Mouse (Mus musculus): Measurements from ENCODE around the gene Trub2.

The Trub2 gene

DNA sequence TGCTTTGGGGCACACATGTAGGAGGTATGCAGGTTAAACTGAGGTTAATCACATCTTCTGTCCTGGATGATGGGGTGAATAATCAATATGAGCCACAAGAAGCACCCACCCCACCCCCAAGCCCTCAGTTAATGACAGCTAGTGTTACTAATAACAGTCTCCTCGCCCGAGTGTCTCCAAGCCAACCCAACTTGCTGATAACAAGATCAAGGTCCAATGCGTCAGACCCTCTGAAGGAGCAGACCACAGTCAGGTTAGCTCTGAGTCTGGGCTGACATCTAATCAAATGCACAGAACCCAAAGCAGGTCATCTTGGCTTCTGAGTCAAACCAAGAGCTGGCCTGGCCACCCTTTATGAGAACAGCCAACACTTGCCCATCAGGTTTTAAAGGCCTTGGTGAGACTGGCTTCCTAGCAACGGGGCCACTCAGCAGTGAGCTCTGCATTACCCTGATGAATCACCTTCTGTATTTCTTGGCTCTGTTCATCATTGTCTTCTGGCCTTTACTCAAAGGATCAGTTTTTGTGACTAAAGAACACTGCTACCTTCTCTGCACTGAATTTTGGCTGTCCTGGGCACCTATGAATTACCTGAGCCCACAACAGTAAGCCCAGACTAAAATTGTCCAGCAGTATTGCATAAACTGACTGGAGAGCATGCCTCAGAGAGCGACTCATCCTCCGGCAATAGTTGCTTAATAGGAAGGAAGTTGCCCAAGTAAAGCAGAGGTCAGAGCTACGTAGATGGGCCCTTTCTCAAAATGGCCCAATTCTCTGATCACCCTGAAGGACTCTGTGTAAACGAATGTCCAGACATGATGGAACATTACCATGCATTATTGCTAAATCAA is 16.5 kb downstream of the Trub2 start:
- DNase-seq, result no peak

DNA sequence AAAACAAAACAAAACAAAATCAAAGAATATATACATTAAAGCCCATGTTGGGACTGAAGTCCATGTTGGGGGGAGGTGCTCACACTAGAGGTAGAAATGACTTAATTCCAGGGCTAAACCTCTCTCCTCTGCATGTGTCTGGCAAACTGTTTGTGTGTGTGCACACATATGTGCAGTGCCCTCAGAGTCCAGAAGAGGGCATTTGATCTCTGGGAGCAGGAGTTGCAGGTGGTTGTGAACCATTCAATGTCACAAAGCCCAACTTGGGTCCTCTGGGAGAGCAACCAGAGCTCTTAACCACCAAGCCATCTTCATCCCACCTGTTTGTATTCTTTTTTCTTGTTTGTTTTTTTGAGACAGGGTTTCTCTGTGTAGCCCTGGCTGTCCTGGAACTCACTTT is 18.1 kb downstream of the Trub2 start:
- no peak for DNase-seq

DNA sequence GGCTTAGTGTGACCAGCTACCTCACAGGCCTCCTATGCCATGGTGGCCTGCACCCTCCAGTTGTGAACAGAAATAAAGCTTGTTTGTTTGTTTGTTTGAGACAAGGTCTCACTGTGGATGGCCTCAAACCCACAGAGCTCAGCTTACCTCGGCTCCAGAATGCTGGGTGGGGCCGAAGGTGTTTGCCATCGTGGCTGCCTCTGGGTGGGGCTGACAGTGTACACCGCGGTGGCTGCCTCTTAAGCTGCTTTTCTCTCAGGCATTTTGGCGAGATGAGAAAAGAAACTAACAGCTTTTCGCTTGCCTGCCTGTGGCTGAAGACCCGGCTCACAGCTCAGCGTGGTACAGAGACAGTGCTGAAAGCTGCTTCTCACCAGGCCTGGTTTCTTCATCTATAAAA is 19.4 kb downstream of the Trub2 start:
- DNase-seq, result no peak

GRCm38 (mm10) chr2:29767976-29768709 is 20.2 kb downstream of the Trub2 start:
- no peak for DNase-seq

DNA sequence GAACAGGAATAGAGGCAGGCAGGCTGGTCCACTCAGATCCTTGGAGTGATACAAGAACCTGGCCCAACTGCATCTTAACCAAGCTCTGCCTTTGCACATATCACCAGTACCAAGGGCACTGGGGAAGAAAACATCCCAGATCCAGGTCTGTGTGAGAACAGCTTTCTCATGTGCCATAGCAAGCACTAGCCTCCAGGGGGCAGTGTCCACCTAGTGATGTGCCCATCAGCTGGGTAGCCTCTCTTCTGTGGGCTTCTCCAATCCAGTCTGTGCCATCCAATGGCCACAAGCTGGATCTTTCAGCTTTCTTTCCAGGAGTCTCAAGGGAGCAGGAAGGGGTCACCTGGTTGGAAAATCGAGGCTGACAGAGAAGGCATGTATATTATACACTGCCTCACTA is 23.5 kb downstream of the Trub2 start:
- peak; percentile 78 for DNase-seq

- DNase-seq, result no peak
Observed at GRCm38 (mm10) chr2:29755693-29756092, 32.6 kb downstream of the Trub2 start.

DNA sequence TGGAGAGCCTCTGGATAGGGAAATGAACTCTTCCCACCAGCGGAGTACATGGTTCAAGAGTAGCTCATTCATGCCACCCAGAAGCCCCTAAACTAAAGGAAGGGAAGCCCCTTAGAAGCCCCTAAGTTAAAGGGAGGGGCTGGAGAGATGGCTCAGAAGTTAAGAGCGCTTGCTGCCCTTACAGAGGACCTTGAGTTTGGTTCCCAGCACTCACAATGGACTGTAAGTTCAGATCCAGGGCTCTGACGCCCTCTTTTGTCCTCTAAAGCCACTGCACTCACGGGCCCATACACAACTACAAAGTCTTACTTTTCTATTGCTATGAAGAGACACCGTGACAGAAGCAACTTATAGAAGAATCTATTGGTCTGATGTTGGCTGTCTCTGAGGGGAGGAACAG is 35.9 kb downstream of the Trub2 start:
- no peak for DNase-seq

GRCm38 (mm10) chr2:29751497-29751896 is 36.8 kb downstream of the Trub2 start, which contains the start of gene Gm13420:
Gene Gm13420 (minus strand): TSS chr2:29751685.
- no peak for DNase-seq

DNA sequence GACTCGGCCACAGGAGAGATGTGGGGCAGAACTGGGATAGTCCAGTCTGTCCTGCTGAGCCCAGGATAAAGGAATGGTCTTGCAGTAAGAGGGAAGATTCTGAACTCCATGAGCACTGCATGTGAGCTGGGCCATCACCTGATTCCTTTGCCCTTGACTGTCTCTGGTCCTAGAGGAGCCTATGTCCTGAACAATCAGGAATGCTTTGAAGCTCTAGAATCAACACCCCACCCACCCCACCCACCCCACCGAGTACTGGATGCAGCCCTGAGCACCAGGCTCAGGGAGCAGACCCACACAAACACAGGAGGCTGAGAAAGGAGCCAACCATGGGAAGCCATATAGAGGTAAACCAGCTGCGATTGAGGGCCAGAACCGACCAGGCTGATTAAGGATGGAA is 39.8 kb downstream of the Trub2 start:
- DNase-seq, result no peak

DNA sequence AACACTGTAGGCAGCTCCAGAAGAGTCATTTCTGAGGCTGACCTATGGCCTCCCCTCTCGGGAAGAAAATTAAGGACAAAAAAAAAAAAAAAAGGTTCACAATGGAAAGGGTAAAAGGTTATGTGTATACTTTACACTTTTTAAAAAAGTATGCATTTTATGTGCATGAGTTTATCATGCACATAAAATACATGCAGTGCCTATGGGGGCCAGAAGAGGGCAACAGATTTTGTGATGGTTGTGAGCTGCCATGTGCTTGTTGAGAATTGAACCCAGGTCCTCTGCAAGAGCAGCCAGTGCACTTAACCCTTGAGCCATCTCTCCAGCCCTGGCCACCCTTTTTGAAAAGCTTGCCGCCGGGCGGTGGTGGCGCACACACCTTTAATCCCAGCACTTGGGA is 40.5 kb downstream of the Trub2 start:
- DNase-seq, result peak; percentile 42

DNA sequence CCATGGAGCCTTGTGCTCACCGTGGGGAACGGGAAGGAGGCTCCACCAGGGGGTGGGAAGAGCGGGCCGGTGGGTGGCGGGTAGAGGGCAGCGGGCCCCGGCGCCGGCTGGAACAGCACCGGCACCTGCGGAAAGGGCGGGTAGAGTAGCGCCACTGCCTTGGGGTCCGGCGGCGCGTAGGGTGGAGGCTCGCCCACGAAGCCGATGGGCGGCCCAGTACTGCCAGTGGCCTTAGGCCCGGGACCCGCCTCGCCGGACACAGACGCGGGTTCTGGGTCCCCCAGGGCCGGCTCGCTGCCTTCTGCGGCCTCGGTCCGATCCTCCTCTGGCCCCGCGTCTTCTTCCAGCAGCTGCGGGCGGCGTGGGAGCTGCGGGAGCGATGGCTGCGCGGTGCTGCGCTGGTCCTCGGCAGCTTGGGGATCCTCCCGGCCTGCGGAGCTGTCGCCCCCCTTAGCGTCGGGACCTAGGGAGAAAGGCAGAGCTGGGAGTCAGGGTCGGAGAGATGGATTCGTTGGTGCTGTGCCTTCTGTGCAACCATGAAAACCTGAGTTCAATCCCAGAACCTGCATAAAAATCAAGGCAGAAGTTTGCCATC is 41.0 kb downstream of the Trub2 start:
- peak; percentile 12 for DNase-seq

- no peak for DNase-seq
Observed at GRCm38 (mm10) chr2:29744256-29744655, 44.0 kb downstream of the Trub2 start.

- no peak for DNase-seq
Observed at GRCm38 (mm10) chr2:29741207-29741606, 47.1 kb downstream of the Trub2 start.

- no peak for DNase-seq
Observed at GRCm38 (mm10) chr2:29739368-29739767, 48.9 kb downstream of the Trub2 start.

GRCm38 (mm10) chr2:29738799-29739198 is 49.5 kb downstream of the Trub2 start:
- DNase-seq, result no peak

DNA sequence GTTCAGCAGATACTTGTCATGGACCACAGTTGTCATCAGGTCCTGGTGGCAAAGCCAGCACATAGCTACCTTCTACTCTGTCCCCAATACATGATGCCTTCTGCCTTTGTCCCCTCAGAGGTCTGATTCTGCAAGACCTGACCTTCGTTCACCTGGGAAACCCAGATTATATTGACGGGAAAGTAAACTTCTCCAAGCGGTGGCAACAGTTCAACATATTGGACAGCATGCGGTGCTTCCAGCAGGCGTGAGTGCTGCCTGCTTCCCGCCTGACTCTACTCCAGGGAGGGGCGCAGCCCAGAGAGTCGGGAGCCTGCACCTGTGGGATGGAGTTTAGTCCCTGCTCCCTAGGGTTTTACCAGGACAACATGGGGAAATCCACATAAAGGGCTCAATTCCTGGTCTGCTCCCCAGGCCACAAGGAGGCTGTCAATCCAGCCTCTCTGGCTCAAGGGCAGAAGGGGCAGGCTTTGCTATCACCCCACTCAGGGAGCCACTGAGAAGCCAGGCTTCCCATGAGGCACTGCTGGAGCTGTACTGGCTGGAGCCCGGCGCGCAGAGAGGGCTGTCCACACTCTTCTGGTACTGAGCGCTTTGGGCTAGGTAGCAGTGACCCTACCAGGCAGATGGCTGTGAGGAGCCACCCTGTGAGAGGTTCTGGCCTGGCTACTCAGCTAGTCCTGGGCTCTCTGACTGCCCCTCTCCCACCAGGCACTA is 50.9 kb downstream of the Trub2 start:
- DNase-seq, result no peak

DNA sequence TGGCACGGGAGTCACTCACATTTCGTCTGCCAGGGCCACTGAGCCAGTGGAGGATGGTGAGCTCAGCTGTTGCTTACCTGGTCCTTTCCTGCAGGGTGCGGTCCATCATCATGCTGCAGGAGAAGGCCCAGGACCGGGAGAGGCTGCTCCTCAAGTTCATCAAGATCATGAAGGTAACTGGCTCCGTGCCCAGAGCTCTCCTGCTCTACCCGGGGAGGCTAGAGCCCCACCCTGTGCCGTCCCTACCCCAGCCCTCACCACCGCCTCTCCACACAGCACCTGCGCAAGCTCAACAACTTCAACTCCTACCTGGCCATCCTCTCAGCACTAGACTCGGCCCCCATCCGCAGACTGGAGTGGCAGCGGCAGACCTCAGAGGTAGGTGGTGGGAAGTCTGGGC is 52.6 kb downstream of the Trub2 start:
- no peak for DNase-seq

GRCm38 (mm10) chr2:29733348-29733747 is 55.0 kb downstream of the Trub2 start:
- DNase-seq, result no peak

DNA sequence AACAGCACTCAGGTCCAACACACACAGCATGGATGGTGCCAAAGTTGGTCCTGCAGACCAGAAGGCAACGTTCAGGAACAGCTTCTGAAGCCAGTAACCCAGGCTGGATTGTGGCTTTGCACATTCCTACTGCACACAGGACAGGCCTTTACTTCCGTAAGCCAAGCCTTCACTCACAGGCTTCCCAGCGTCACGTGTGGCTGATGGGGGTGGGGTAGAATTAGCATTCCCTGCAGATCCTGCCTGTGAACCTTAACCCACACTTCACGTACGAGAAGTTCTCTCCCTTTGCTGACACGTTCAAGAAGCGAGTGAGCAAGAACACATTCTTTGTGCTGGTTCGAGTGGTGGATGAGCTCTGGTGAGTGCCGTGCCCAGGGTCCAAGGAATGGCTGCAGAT is 55.7 kb downstream of the Trub2 start:
- DNase-seq, result no peak

DNA sequence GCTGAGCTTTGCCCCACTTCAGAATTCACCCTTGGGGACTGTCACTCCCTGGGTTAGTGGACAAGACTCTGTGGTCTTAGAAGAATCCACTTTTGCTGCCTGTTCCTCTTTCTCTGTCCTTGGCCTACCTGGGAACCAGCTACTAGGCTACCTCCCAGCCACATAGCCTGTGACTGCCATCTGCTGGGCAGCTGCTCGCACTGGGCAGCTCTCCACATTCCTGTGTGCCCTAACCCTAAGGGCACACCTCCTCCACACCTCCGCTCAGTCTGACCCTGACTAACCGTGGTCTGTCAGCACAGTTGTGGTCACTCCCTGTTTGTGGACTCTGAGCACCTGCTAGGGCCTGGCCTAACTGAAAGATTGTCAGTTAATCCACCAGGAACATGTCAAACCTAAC is 56.8 kb downstream of the Trub2 start:
- no peak for DNase-seq

GRCm38 (mm10) chr2:29729500-29729899 is 58.8 kb downstream of the Trub2 start:
- no peak for DNase-seq

DNA sequence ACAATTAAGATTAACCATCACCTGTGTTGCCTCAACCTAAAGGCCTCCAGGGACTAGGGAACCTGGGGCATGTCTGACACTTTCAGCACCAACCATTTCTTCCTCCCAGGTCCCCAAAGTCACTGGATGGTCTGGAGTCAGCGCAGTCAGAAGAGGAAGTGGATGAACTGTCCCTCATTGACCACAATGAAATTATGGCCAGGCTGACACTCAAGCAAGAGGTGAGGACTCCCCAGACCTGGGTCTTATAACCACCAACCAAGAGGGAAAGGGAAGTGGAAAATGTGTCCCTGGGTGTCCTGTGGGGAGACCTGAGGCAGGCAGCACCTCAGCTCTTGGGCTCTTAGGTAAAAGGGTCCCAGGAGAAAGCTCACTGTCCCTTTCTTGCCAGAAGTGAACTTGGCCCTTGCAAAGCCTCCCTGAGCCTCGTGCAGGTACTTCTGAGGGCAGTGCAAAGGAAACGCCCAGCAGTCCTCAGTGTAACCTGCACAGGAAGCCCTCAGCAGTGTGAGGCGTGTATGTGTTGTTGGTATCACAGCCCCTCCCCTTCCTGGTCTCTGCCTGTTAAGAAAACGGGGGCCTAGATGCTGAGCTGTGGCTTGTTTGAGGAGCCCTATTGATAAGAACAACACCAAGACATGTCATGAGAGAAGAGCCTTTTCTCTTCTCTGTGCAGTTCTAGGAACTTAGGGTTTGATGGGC is 63.5 kb downstream of the Trub2 start:
- no peak for DNase-seq

GRCm38 (mm10) chr2:29723132-29723531 is 65.2 kb downstream of the Trub2 start:
- no peak for DNase-seq
